Mouse (Mus musculus) urinary bladder, adult 2 months (tissue): ENCODE data around the gene Enpp4. TPM values are rescaled to one million over a fixed set of nuclear protein-coding genes. Genes with fewer than 3 reads are reported as not detected.
A peak's percentile ranks its signal among the peaks of the same experiment; 100 is the strongest.

Source experiments
- DNase-seq: peaks from one replicate; pipeline ENCODE4 v3.0.0; 2022; ENCODE audit warnings: low spot score
- polyA plus RNA-seq: library from polyadenylated mRNA; depleted of rRNA; stranded (reverse); fragments of >200 nt; gene quantifications from 2 replicates; pipeline ENCODE4 v1.2.3, GENCODE M21; 2012; rRNA removed

Enpp4 gene
- polyA plus RNA-seq, 1 experiment = 20.3 TPM

DNA sequence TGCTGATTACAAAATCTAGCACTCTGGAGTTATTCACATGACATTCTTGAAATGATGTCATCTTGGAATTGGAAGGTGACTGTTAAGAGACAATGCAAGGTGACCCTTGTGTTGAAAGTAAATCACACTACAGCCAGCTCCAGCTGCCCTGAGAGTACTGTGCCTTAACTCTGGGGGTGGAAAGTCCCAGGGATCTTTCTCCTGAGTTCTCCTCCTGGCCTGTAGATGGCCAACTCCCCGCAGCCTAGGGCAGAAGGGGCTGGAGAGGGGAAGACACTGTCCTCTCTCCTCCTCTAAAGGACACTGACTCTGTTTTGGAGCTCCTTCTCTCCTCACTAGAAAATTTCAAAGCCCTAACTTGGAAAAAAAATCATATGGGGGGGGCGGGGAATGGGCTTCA is 14.1 kb downstream of the Enpp4 start:
- DNase-seq = no peak

DNA sequence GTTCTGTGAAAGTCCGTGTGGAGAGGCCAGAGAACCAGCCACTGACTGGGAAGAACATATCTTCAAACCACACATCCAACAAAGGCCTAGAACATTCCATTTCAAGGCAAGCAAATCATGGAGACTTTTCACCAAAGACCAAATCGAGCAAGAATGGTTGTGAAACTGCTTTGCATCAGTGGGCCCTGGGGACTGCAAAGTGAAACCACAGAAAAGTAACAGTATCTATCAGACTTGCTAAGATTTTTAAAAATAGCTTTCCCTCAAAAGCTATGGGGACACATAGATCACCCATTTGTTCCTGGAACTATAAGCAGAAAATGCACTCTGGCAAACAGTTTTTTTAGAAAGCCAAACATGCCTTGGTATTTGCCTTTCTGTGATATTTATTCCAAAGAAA is 14.7 kb downstream of the Enpp4 start:
- no peak for DNase-seq

DNA sequence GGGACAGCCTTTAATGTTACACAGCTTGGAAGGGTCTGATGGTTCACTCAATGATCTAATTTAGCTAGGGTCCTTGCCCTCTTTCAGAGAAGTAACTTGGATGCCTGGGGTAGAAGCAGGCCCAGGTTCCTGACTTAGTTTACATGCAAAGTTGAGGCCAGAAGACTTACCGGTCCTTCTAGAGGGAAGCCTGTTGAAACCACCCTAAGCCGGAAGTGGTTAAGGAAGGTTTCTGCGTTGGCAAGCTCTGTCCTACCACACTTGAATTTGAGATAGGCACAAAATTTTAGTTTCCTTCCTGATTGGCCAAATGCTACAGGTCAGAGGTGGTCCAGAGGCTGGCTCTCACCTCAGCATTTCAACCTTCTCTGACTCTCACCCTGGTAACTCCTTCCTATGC is 17.4 kb downstream of the Enpp4 start:
- no peak for DNase-seq

DNA sequence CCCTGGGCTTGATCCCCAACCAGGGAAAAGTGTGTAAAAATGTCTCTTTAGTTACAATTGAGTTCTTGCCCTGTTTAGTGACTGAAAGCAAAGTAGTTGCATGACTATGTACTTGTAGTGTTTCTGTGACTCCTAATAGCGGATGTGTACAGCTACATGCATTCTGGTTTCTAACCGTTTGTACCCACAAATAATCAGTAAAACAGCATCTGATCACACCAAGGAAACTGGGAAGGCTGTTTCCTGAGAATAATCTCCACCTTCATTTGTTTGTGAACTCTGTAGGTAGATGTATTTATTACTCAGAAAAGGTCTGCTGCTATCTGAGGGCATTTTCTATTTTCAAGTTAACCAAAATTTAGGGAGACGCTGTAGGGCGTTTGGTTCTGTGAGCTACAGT is 22.5 kb downstream of the Enpp4 start:
- no peak for DNase-seq

DNA sequence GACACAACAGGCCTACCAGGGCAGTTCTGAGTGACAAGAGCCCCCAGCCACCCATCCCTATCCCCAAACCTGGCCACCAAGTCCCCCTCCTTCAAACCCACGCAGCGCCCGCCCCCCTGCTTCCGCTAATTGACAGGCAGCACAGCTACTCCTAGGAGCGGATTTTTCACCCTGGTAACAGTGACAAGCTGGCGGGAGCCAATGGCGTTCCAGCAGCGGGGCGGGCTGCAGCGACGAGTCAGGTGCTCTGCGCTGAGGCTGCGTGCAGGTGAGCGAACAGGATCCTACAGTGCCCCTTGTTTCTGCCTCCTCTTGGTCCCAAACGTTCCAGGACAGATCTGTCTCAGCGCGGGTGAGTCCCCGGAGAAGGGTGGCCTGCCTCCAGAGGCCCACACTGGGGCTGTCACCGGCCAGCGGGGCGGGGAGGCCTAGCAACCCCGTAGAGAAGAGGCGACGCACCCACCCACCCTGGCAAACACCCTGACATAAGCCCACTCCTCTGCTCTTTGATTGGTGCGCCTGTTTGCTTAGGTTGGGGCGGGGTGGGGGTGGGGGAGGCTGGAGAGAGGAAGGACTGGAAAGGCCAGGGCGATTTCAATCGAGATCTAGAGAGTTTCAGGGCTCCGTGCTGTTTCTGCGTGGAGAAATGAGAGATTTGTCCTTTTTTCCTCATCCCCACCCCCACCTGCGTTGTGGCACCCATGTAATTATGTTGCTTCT is 26.8 kb downstream of the Enpp4 start, which contains the start of gene Enpp5:
Gene Enpp5, plus strand, starts transcription at position 183 of the 720 bp plus-strand sequence.
- DNase-seq = peak; percentile 69

DNA sequence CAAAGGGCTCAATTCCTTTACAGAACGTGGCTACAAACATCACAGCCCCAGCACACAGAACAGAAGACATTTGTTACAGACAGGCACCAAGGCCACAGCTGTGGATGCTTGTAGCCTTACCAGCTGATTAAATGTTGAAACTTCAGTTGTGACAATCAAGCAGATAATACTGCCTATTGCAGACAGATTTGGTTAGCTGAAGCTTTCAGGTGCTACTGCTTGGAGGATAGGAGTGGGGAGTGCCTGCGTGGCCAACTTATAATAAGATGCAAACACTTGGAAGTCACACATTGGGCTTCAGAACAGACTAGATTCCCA is 27.8 kb downstream of the Enpp4 start:
- DNase-seq = no peak

DNA sequence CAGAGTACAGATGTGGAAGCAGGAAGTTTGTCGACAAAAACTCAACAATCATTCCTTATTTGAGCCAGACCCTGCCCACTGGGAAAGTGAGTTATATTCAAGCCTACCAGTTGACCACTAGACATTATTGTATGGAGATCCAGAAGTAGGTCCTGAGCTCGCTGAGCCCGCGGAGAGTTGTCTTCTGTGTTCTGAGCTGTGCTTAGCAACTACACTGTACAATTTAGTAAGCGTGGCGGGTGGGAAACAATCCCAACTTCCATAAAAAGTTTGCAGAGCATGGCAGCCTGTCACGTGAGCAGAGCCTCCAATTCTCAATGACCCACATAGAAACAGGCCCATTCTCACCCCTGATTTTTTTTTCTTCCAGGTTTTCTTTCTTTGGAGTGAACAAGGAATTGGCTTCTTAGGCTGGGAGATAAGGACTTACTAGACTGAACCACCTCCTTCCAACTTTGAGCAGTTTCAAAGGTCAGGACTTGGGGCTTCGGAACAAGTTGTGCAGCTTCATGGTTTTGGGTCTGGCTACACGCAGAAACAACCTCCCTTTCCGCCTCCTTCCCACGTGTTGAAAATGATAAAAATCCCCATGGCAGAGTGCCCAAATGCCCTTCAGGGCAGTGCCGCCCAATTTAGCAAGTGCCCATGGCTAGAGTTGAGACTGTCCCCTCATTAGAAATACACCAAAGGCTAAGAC is 28.3 kb downstream of the Enpp4 start:
- DNase-seq = no peak

DNA sequence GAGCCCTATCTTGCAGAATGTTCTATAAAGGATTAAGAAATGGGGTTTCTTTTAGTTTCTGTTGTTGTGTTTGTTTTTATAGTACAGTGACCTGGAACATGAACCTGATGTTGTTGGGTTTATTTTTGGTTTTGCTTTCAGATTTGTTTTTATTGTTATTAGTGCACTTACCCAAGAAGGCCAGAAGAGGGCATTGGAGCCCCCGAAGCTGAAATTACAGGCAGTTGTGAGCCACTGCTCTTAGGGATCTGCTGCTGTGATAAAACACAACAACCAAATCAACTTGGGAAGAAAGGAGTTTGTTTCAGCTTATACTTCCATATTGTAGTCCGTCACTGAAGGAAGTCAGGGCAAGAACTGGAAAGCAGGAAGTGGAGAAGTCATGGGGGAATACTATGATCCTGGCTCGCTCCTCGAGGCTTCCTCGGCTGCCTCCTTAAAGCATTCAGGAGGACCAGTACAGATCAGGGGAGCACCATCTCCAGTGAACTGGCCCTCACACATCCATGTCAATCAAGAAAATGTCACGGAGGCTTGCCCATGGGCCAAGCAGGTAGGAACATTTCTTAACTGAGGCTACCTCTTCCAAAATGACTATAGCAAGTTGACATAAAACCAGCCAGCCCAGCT is 29.4 kb downstream of the Enpp4 start:
- DNase-seq = no peak

DNA sequence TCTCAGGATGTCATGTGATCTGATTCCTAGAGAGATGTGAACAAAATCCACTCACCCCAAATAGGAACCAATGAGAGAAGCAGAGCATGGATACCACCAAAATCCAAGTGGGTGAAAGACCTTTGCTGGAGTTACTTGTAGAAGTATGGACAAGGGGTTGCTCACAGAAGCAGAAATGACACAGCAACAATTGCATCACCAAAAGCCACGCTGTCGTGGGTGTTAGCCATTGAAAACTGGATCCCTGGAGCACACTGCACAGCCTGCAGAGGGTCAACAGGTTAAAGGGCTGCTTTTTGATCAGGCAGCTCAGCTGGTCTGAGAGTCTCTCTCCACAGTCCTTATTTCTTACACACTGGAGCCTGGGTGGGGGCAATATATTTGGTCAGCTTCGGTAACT is 30.0 kb downstream of the Enpp4 start:
- no peak for DNase-seq

DNA sequence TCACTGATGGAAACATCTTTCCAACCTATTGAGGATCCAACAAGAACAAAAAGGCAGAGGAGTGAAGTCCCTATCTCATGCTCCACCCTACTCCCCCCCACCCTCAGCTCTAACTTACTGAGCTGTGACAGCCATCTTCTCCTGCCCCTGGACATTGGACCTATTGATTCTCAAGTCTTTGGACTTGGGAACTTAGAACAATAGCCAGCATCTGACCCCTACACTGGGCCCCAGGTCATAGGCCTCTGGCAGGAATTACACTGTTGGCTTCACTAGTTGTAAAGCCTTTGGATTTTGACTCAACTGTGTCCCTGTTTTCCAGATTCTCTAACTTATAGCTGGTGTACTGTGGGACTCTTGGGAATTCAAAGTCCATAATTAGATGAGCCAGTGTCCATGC is 33.9 kb downstream of the Enpp4 start:
- DNase-seq = no peak

DNA sequence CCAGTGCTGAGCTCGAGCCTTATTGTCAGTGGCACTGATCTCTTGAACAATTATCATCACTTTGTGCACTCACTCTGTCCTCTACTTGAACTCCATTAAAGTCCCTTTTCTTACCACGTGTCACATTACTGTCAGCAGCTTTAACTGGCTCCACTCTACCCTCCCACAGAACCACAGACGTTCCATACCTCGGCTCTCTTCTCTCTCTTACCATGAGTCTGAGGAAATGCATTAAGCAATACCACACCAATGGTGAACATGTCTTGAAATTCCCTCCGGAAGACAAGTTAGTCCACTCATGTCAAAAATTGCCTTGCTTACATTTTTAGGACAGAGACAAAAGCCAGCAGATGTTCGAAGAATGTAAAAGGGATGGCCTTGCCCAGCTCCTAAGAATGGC is 36.7 kb downstream of the Enpp4 start:
- no peak for DNase-seq

DNA sequence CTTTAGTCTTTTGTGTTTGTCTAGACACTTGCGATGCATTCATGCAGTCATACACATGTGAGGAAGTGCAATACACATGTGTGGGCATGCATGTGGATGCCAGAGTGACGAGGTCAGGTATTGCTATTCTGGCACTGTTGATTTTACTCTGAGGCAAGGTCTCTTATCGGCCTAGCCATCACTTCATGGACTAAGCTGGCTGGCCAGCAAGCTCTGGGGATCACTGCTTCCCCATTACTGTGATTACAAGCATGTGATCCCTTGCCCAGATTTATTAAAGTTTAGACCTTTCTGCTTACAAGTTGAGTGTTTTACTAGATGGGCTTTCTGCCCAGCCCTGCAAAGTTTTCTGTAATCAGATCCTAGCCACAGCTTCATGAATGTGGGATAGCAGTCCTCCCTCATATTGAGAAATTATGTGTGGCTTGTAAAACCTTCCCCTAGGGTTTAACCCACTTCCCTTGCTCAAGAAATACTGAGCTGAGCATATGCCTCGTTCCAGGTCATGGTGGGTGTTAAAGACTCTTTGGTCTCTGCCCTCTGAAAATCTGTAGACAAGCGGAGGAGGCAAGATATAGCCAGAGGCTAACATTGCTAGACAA is 44.2 kb downstream of the Enpp4 start:
- DNase-seq = no peak

DNA sequence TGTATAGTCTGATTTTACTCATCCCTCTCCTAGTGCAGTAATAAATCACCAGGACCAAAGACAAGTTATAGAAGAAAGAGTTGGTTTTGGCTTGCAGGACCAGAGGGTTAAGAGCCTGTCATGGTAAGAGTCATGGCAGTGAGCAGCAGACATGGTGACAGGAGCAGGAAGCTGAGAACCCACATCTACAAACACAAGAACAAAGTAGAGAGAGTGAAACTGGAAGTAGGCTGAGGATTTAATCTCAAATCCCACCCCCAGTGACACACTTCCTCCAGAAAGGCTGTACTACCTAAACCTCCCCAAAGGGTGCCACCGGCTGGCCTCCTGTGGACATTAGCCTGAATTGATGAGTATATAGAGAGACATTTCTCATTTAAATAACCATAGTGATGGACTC is 44.8 kb downstream of the Enpp4 start:
- DNase-seq = no peak

DNA sequence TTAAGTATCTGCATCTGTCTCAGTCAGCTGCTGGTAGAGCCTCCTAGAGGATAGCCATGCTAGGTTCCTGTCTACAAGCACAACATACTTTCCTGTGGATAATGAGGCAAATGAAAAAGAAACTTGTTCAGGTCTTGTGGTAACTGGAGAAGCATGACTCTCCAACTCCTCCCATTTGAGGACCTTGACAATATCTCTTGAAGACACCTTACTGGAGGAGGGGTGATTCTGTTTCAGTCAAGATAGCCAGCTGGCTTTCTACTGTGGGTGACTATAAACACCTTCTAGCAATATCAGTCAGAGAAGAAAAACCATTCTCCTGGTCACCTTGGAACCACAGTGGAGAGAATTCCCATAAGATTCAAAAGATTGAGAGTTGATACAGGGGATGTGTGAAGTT is 47.5 kb downstream of the Enpp4 start:
- no peak for DNase-seq

DNA sequence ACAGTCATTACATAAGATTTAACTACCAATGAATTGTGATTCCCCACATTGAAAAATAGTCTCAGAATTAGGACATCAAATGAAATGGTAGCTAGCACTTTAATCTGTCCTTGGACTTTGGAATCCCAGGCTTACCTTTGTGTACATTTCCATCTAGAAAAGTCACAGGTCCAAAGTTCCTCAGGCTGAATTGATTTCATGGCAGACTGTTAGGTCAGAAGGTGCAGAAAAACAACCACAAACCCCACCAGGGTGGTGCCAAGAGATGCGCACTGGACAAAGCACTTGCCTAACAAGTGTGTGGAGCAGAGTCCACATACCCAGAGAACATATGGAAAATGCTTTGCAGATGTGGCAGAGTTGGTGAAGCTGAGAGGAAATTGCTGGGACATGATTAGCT is 48.5 kb downstream of the Enpp4 start:
- no peak for DNase-seq

DNA sequence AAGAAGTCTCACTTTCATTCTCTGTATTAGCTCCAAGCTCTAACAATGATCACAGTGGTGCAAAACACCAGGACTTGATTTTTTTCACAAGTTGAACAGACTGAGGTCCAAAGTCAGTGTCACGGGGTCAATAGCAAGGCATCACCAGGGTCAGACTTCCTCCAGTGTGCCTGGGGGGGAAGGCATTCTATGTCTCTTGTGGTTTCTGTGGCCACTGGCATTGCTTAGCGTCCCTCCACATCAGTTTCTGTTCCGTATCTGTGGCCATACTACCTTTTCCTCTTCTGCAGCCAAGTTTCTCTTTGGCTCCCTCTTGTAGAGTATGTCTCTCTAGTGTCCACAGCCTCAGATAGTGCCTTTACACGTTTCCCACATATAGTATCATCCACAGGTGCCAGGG is 52.2 kb downstream of the Enpp4 start:
- no peak for DNase-seq

Other genes starting within 250 kb of the Enpp4 start
- gene Enpp5, start 27.0 kb downstream of the Enpp4 start, polyA plus RNA-seq = 93.3 and 101 TPM in 2 replicates
- gene Clic5, start 82.8 kb upstream of the Enpp4 start, polyA plus RNA-seq = 5.9 and 7.8 TPM in 2 replicates